Mouse (Mus musculus): ENCODE results near the gene Sppl2c. TPM values are rescaled to one million over a fixed set of nuclear protein-coding genes. Genes with fewer than 3 reads are reported as not detected.

Sppl2c gene
- polyA plus RNA-seq, 1 experiment from 2014 or later = not detected

GRCm38 (mm10) chr11:104156391-104156790, 29.7 kb upstream of the Sppl2c start:
- Histone ChIP-seq H3K4me1 (ENCODE audit: control insufficient read depth, insufficient read depth, low read length) (no peaks in the 10 kb centered on the region), H3K9ac (ENCODE audit: low read length) (no peak overlapping the region), H3K4me3 (ENCODE audit: low read depth, low read length) (no peak overlapping the region), H3K27me3 (ENCODE audit: control insufficient read depth, insufficient read depth, low read length) (0 out of 2 replicates have a peak, but pooled peaks cover 2% of the 10 kb centered on the region), H3K4me2 (ENCODE audit: low read depth, severe bottlenecking) (no peak overlapping the region), H3K9me3 (ENCODE audit: control insufficient read depth, low read length) (no peaks in the 10 kb centered on the region), H3K27ac (replicated peaks; ENCODE audit: low read depth, low read length) (no peak overlapping the region), H3K36me3 (ENCODE audit: control insufficient read depth, insufficient read depth, low read length) (no peaks in the 10 kb centered on the region)
- DNase-seq (ENCODE audit: low spot score) (no peak), ATAC-seq (ENCODE audit: insufficient number of reproducible peaks, low FRiP score, low TSS enrichment, low read depth) (no peak)
- WGBS = 63% methylated on average over 3 of the region's 3 CpGs

GRCm38 (mm10) chr11:104157603-104158259, 28.4 kb upstream of the Sppl2c start:
- Histone ChIP-seq H3K4me2 (ENCODE audit: low read depth, severe bottlenecking) (peak overlapping the region; percentile 69), H3K9ac (ENCODE audit: low read length) (no peak overlapping the region), H3K4me1 (ENCODE audit: control insufficient read depth, insufficient read depth, low read length) (no peaks in the 10 kb centered on the region), H3K27me3 (ENCODE audit: control insufficient read depth, insufficient read depth, low read length) (0 out of 2 replicates have a peak, but pooled peaks cover 2% of the 10 kb centered on the region), H3K27ac (replicated peaks; ENCODE audit: low read depth, low read length) (no peak overlapping the region), H3K9me3 (ENCODE audit: control insufficient read depth, low read length) (no peaks in the 10 kb centered on the region), H3K4me3 (ENCODE audit: low read depth, low read length) (peak overlapping the region; percentile 30), H3K36me3 (ENCODE audit: control insufficient read depth, insufficient read depth, low read length) (no peaks in the 10 kb centered on the region)
- peak; percentile 86 for DNase-seq (ENCODE audit: low spot score)
- 7% methylated on average over 23 of the region's 23 CpGs for WGBS
- peak; percentile 86 for ATAC-seq (ENCODE audit: insufficient number of reproducible peaks, low FRiP score, low TSS enrichment, low read depth)

GRCm38 (mm10) chr11:104158260-104158907, 27.7 kb upstream of the Sppl2c start:
- WGBS = 7% methylated on average over 17 of the region's 17 CpGs
- Histone ChIP-seq H3K4me3 (ENCODE audit: low read depth, low read length) (peak overlapping the region; percentile 30), H3K4me1 (ENCODE audit: control insufficient read depth, insufficient read depth, low read length) (no peaks in the 10 kb centered on the region), H3K27me3 (ENCODE audit: control insufficient read depth, insufficient read depth, low read length) (0 out of 2 replicates have a peak, but pooled peaks cover 2% of the 10 kb centered on the region), H3K36me3 (ENCODE audit: control insufficient read depth, insufficient read depth, low read length) (no peaks in the 10 kb centered on the region), H3K9me3 (ENCODE audit: control insufficient read depth, low read length) (no peaks in the 10 kb centered on the region), H3K27ac (replicated peaks; ENCODE audit: low read depth, low read length) (no peak overlapping the region), H3K4me2 (ENCODE audit: low read depth, severe bottlenecking) (peak overlapping the region; percentile 69), H3K9ac (ENCODE audit: low read length) (no peak overlapping the region)
- DNase-seq (ENCODE audit: low spot score) (no peak), ATAC-seq (ENCODE audit: insufficient number of reproducible peaks, low FRiP score, low TSS enrichment, low read depth) (no peak)

GRCm38 (mm10) chr11:104159769-104160272, 26.3 kb upstream of the Sppl2c start:
- WGBS = 73% methylated on average over 4 of the region's 4 CpGs
- no peaks in the 10 kb centered on the region for H3K9me3 ChIP-seq (ENCODE audit: control insufficient read depth, low read length)
- no peak for ATAC-seq (ENCODE audit: insufficient number of reproducible peaks, low FRiP score, low TSS enrichment, low read depth)

GRCm38 (mm10) chr11:104161153-104161552, 25.0 kb upstream of the Sppl2c start:
- Histone ChIP-seq H3K4me2 (ENCODE audit: low read depth, severe bottlenecking) (no peak overlapping the region), H3K27ac (replicated peaks; ENCODE audit: low read depth, low read length) (no peak overlapping the region), H3K4me1 (ENCODE audit: control insufficient read depth, insufficient read depth, low read length) (no peaks in the 10 kb centered on the region), H3K36me3 (ENCODE audit: control insufficient read depth, insufficient read depth, low read length) (no peaks in the 10 kb centered on the region), H3K9ac (ENCODE audit: low read length) (no peak overlapping the region), H3K9me3 (ENCODE audit: control insufficient read depth, low read length) (no peaks in the 10 kb centered on the region), H3K27me3 (ENCODE audit: control insufficient read depth, insufficient read depth, low read length) (0 out of 2 replicates have a peak, but pooled peaks cover 2% of the 10 kb centered on the region), H3K4me3 (ENCODE audit: low read depth, low read length) (no peak overlapping the region)
- no peak for DNase-seq (ENCODE audit: low spot score)
- no peak for ATAC-seq (ENCODE audit: insufficient number of reproducible peaks, low FRiP score, low TSS enrichment, low read depth)
- WGBS = 77% methylated on average over 5 of the region's 5 CpGs

More at GRCm38 (mm10) chr11:104159769-104160272, 26.3 kb upstream of the Sppl2c start:
- Histone ChIP-seq H3K27me3 (ENCODE audit: control insufficient read depth, insufficient read depth, low read length) (0 out of 2 replicates have a peak, but pooled peaks cover 2% of the 10 kb centered on the region), H3K4me1 (ENCODE audit: control insufficient read depth, insufficient read depth, low read length) (no peaks in the 10 kb centered on the region), H3K36me3 (ENCODE audit: control insufficient read depth, insufficient read depth, low read length) (no peaks in the 10 kb centered on the region), H3K4me2 (ENCODE audit: low read depth, severe bottlenecking) (no peak overlapping the region), H3K27ac (replicated peaks; ENCODE audit: low read depth, low read length) (no peak overlapping the region), H3K4me3 (ENCODE audit: low read depth, low read length) (no peak overlapping the region), H3K9ac (ENCODE audit: low read length) (no peak overlapping the region)
- DNase-seq (ENCODE audit: low spot score) = no peak

GRCm38 (mm10) chr11:104164257-104164656, 21.9 kb upstream of the Sppl2c start:
- no peaks in the 10 kb centered on the region for H3K9me3 ChIP-seq (ENCODE audit: control insufficient read depth, low read length)
- DNase-seq (ENCODE audit: low spot score) (no peak), ATAC-seq (ENCODE audit: insufficient number of reproducible peaks, low FRiP score, low TSS enrichment, low read depth) (no peak)
- H3K27me3 ChIP-seq (ENCODE audit: control insufficient read depth, insufficient read depth, low read length) = no peaks in the 10 kb centered on the region
- H3K9ac ChIP-seq (ENCODE audit: low read length) = no peak overlapping the region
- no peak overlapping the region for H3K4me3 ChIP-seq (ENCODE audit: low read depth, low read length)
- no peaks in the 10 kb centered on the region for H3K36me3 ChIP-seq (ENCODE audit: control insufficient read depth, insufficient read depth, low read length)
- H3K4me1 ChIP-seq (ENCODE audit: control insufficient read depth, insufficient read depth, low read length) = no peaks in the 10 kb centered on the region
- no peak overlapping the region for H3K27ac ChIP-seq (replicated peaks; ENCODE audit: low read depth, low read length)
- no peak overlapping the region for H3K4me2 ChIP-seq (ENCODE audit: low read depth, severe bottlenecking)
- 92% methylated on average over 10 of the region's 10 CpGs for WGBS

GRCm38 (mm10) chr11:104171281-104171781, 14.8 kb upstream of the Sppl2c start:
- H3K9me3 ChIP-seq (ENCODE audit: control insufficient read depth, low read length) = no peaks in the 10 kb centered on the region
- H3K4me3 ChIP-seq (ENCODE audit: low read depth, low read length) = no peak overlapping the region
- no peak for ATAC-seq (ENCODE audit: insufficient number of reproducible peaks, low FRiP score, low TSS enrichment, low read depth)
- H3K27me3 ChIP-seq (ENCODE audit: control insufficient read depth, insufficient read depth, low read length) = no peaks in the 10 kb centered on the region
- no peaks in the 10 kb centered on the region for H3K4me1 ChIP-seq (ENCODE audit: control insufficient read depth, insufficient read depth, low read length)
- H3K36me3 ChIP-seq (ENCODE audit: control insufficient read depth, insufficient read depth, low read length) = no peaks in the 10 kb centered on the region
- DNase-seq (ENCODE audit: low spot score) = peak; percentile 84
- no peak overlapping the region for H3K27ac ChIP-seq (replicated peaks; ENCODE audit: low read depth, low read length)
- WGBS = 31% methylated on average over 12 of the region's 12 CpGs
- no peak overlapping the region for H3K4me2 ChIP-seq (ENCODE audit: low read depth, severe bottlenecking)
- H3K9ac ChIP-seq (ENCODE audit: low read length) = no peak overlapping the region

GRCm38 (mm10) chr11:104178893-104179292, 7.2 kb upstream of the Sppl2c start:
- no peak for DNase-seq (ENCODE audit: low spot score)
- no peak for ATAC-seq (ENCODE audit: insufficient number of reproducible peaks, low FRiP score, low TSS enrichment, low read depth)
- Histone ChIP-seq H3K36me3 (ENCODE audit: control insufficient read depth, insufficient read depth, low read length) (no peaks in the 10 kb centered on the region), H3K9me3 (ENCODE audit: control insufficient read depth, low read length) (no peaks in the 10 kb centered on the region), H3K4me2 (ENCODE audit: low read depth, severe bottlenecking) (no peak overlapping the region), H3K4me1 (ENCODE audit: control insufficient read depth, insufficient read depth, low read length) (no peaks in the 10 kb centered on the region), H3K9ac (ENCODE audit: low read length) (no peak overlapping the region), H3K4me3 (ENCODE audit: low read depth, low read length) (no peak overlapping the region), H3K27ac (replicated peaks; ENCODE audit: low read depth, low read length) (no peak overlapping the region), H3K27me3 (ENCODE audit: control insufficient read depth, insufficient read depth, low read length) (no peaks in the 10 kb centered on the region)
- WGBS = 31% methylated on average over 7 of the region's 7 CpGs

Measured in limb, embryonic 11.5 days (tissue).